Mouse (Mus musculus): ENCODE measurements around the gene Slc18b1. TPM values are rescaled to one million over a fixed set of nuclear protein-coding genes. Genes with fewer than 3 reads are reported as not detected.
"Not testable (repeated sequence)": the region's sequence is repeated elsewhere in the genome, so short reads cannot be mapped to it uniquely, and the experiment has no call there.

Slc18b1 gene
- polyA plus RNA-seq, 1 experiment: 18.1 TPM

DNA sequence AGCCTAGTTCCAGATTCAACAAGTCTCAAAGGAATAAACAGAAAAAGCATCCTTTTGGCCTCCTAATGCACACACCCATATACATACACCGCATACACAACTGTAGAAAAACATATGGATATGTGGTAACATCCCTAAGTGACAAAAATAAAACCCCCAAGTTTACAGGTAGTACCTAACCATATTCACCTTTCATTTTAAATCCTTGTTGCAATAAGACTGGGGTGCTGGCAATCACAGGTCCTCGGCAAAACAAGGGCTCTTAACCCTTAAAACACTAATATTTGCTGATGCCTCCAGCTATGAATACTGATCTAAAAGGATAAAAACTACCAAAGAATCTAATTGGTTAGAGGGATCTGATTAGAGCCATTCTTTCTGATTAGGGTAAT, 13.3 kb upstream of the Slc18b1 start:
- TF ChIP-seq CTCF (IDR thresholded peaks at IDR 0.05; ENCODE audit: borderline replicate concordance, insufficient read depth, low read depth, low read length): no peak
- TF ChIP-seq POLR2A (IDR thresholded peaks at IDR 0.05; ENCODE audit: borderline replicate concordance, insufficient read depth, low read length): no peak
- Histone ChIP-seq H3K4me3 (replicated peaks; ENCODE audit: insufficient read depth, low read depth, low read length) (no peak overlapping the region), H3K4me1 (ENCODE audit: control insufficient read depth, insufficient read depth, low read length) (0 out of 2 replicates have a peak, but pooled peaks cover 2% of the 10 kb centered on the region), H3K27ac (ENCODE audit: insufficient read depth, low read length) (no peak overlapping the region), H3K27me3 (ENCODE audit: control insufficient read depth, insufficient read depth, low read length) (no peaks in the 10 kb centered on the region)
- no peak for DNase-seq
- 29% methylated on average over 2 of the region's 2 CpGs for WGBS

GRCm38 (mm10) chr10:23784121-23784520, 12.7 kb upstream of the Slc18b1 start:
- Histone ChIP-seq H3K4me1 (ENCODE audit: control insufficient read depth, insufficient read depth, low read length) (0 out of 2 replicates have a peak, but pooled peaks cover 2% of the 10 kb centered on the region), H3K4me3 (replicated peaks; ENCODE audit: insufficient read depth, low read depth, low read length) (no peak overlapping the region), H3K27me3 (ENCODE audit: control insufficient read depth, insufficient read depth, low read length) (no peaks in the 10 kb centered on the region), H3K27ac (ENCODE audit: insufficient read depth, low read length) (no peak overlapping the region)
- WGBS: 51% methylated on average over 2 of the region's 2 CpGs
- no peak for DNase-seq
- TF ChIP-seq CTCF (IDR thresholded peaks at IDR 0.05; ENCODE audit: borderline replicate concordance, insufficient read depth, low read depth, low read length): no peak
- no peak for TF ChIP-seq POLR2A (IDR thresholded peaks at IDR 0.05; ENCODE audit: borderline replicate concordance, insufficient read depth, low read length)

DNA sequence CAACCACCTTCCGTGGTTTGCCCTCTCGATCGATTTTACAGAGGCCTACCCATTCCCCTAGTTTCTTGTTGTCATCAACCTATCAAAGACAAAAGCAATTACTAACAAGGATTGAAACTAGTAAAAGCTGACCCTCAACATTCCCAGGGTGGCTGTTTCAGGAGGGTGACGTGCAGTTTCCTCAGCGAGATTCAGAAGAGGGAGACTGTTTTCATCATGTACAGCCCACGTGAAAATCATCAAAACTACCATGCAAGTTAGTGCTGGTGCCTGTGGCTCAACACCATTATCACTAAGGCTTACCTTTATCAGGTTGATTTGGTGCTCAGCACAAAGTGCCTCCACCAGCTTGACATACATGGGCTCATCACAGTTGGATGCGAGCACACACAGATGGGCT, 11.2 kb upstream of the Slc18b1 start:
- H3K27ac ChIP-seq (ENCODE audit: insufficient read depth, low read length); H3K4me1 ChIP-seq (ENCODE audit: control insufficient read depth, insufficient read depth, low read length); DNase-seq; H3K4me3 ChIP-seq (replicated peaks; ENCODE audit: insufficient read depth, low read depth, low read length); H3K27me3 ChIP-seq (ENCODE audit: control insufficient read depth, insufficient read depth, low read length): not testable (repeated sequence)
- WGBS: 45% methylated on average over 7 of the region's 7 CpGs

DNA sequence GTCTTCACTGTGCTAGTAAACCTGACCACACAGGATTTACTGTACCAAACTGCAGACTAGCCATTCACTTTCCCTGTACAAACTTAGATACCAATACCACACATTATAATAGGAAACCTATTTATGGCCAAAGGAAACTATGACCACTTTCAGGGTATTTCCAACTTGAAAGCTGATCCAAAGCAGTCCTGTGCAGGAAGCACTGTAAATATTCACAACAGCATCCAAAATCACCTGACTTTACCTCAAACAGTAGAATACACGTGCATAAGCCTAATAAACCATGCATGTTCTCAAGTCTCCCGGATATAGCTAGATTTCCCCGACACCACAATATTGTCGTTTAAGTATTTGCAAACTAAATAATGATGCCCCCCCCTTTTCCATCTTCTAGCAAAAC, 10.7 kb upstream of the Slc18b1 start:
- Histone ChIP-seq H3K27ac (ENCODE audit: insufficient read depth, low read length) (no peak overlapping the region), H3K4me1 (ENCODE audit: control insufficient read depth, insufficient read depth, low read length) (0 out of 2 replicates have a peak, but pooled peaks cover 2% of the 10 kb centered on the region), H3K27me3 (ENCODE audit: control insufficient read depth, insufficient read depth, low read length) (no peaks in the 10 kb centered on the region), H3K4me3 (replicated peaks; ENCODE audit: insufficient read depth, low read depth, low read length) (peak overlapping the region; percentile 90)
- 3% methylated on average over 4 of the region's 4 CpGs for WGBS
- DNase-seq: no peak
- no peak for TF ChIP-seq POLR2A (IDR thresholded peaks at IDR 0.05; ENCODE audit: borderline replicate concordance, insufficient read depth, low read length)
- no peak for TF ChIP-seq CTCF (IDR thresholded peaks at IDR 0.05; ENCODE audit: borderline replicate concordance, insufficient read depth, low read depth, low read length)

DNA sequence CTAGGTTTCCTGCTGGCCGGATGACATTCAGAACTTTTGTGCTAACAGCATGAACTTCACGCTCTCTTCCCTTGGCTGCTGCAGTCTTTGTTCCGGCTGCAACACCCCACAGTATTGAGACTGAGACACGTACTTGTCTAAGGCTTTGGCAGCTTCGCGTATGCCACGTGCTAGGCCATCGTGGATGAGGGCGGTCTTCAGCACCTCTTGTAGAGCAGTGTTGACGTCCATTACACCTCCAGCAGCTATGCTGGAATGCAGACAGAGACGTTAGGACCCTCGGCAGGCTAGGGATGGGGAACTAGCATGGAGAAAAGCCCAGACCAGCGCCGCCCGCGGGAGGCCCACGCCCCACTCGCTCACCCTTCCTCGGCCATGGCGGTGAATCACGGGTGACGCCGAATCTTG, 10.2 kb upstream of the Slc18b1 start:
- H3K4me3 ChIP-seq (replicated peaks; ENCODE audit: insufficient read depth, low read depth, low read length): peak overlapping the region; percentile 90
- not testable (repeated sequence) for DNase-seq; H3K27me3 ChIP-seq (ENCODE audit: control insufficient read depth, insufficient read depth, low read length); H3K4me1 ChIP-seq (ENCODE audit: control insufficient read depth, insufficient read depth, low read length)
- under 1% methylated on average over 23 of the region's 23 CpGs for WGBS
- H3K27ac ChIP-seq (ENCODE audit: insufficient read depth, low read length): peak overlapping the region; percentile 17; the same call in 1 of the 2 replicates

- peak; percentile 98 to 99 for DNase-seq
- H3K27ac ChIP-seq (ENCODE audit: insufficient read depth, low read length): peak within 1 kb of the TSS; percentile 30; the same call in 1 of the 2 replicates
- no peak for TF ChIP-seq CTCF (IDR thresholded peaks at IDR 0.05; ENCODE audit: borderline replicate concordance, insufficient read depth, low read depth, low read length)
- peak; percentile 94 for TF ChIP-seq POLR2A (IDR thresholded peaks at IDR 0.05; ENCODE audit: borderline replicate concordance, insufficient read depth, low read length)
Measured at GRCm38 (mm10) chr10:23787062-23787821, 9.5 kb upstream of the Slc18b1 start, which contains the start of gene Rps12. Gene Rps12, minus strand, starts transcription at chr10:23787275.

GRCm38 (mm10) chr10:23788056-23788600, 8.7 kb upstream of the Slc18b1 start:
- peak overlapping the region; percentile 90 for H3K4me3 ChIP-seq (replicated peaks; ENCODE audit: insufficient read depth, low read depth, low read length)
- H3K4me1 ChIP-seq (ENCODE audit: control insufficient read depth, insufficient read depth, low read length): 0 out of 2 replicates have a peak, but pooled peaks cover 2% of the 10 kb centered on the region
- H3K27ac ChIP-seq (ENCODE audit: insufficient read depth, low read length): no peak overlapping the region
- no peak for DNase-seq
- no peaks in the 10 kb centered on the region for H3K27me3 ChIP-seq (ENCODE audit: control insufficient read depth, insufficient read depth, low read length)
- TF ChIP-seq POLR2A (IDR thresholded peaks at IDR 0.05; ENCODE audit: borderline replicate concordance, insufficient read depth, low read length) (no peak), CTCF (IDR thresholded peaks at IDR 0.05; ENCODE audit: borderline replicate concordance, insufficient read depth, low read depth, low read length) (no peak)
- WGBS: 11% methylated on average over 8 of the region's 8 CpGs

More at GRCm38 (mm10) chr10:23787062-23787821, 9.5 kb upstream of the Slc18b1 start, which contains the start of gene Rps12:
- WGBS: under 1% methylated on average over 51 of the region's 51 CpGs
- H3K27me3 ChIP-seq (ENCODE audit: control insufficient read depth, insufficient read depth, low read length): no peaks in the 10 kb centered on the region
- H3K4me3 ChIP-seq (replicated peaks; ENCODE audit: insufficient read depth, low read depth, low read length): peak within 1 kb of the TSS; percentile 90
- 0 out of 2 replicates have a peak, but pooled peaks cover 2% of the 10 kb centered on the region for H3K4me1 ChIP-seq (ENCODE audit: control insufficient read depth, insufficient read depth, low read length)

DNA sequence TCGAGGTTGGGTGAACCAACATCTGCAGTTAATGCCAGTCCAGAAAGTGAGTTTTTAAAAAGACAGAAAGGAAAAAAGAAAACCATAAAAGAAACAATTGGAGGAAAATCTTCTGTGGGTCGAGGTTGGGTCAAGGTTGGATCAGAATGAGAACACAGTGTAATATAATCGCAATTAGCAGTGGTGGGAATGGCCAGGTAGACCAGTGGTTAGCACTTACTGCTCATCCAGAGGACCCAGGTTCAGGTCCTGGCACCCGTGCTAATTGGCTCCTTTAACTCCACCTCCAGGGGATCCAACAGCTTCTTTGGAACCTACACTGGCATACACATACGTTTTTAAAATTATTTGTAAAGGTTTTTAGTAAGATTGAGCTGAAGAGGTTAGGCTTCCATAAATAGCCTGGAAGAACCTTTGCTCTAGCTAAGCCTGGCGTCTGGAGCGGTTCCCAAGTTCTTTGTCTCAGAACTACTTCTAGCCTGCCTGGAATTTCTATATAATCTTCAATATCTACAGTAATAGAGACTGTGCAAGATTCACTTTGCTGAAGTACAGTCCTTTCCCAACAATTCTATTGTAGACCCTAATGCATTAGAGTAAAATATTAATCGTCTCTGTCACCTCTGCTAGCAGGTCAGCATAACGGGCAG, 790 bp upstream of the Slc18b1 start:
- TF ChIP-seq CTCF (IDR thresholded peaks at IDR 0.05; ENCODE audit: borderline replicate concordance, insufficient read depth, low read depth, low read length): no peak
- no peak for TF ChIP-seq POLR2A (IDR thresholded peaks at IDR 0.05; ENCODE audit: borderline replicate concordance, insufficient read depth, low read length)
- H3K4me1 ChIP-seq (ENCODE audit: control insufficient read depth, insufficient read depth, low read length): no peaks in the 10 kb centered on the region; the same call in 1 of the 2 replicates
- H3K27me3 ChIP-seq (ENCODE audit: control insufficient read depth, insufficient read depth, low read length): no peaks in the 10 kb centered on the region
- DNase-seq: no peak
- H3K27ac ChIP-seq (ENCODE audit: insufficient read depth, low read length): no peak overlapping the region
- H3K4me3 ChIP-seq (replicated peaks; ENCODE audit: insufficient read depth, low read depth, low read length): no peak overlapping the region
- 46% methylated on average over 9 of the region's 9 CpGs for WGBS

Measured in cerebellum, adult 2 months (tissue).